Mouse (Mus musculus) lung, embryonic 14.5 days (tissue): Measurements from ENCODE around the gene Dnm2. TPM values are rescaled to one million over a fixed set of nuclear protein-coding genes. Genes with fewer than 3 reads are reported as not detected.

Experiments used
- ATAC-seq: fragments of 200-750 bp; cut with Nextera tagmentation; 2 replicates; pipeline ENCODE4 v1.8.0; 2017; ENCODE audit warnings: mild to moderate bottlenecking, moderate TSS enrichment, moderate library complexity; ENCODE audit not compliant: insufficient read depth
- DNase-seq: peaks from one replicate; pipeline ENCODE4 v3.0.0-alpha.2; 2015
- H3K27ac ChIP-seq: fragments of 300-500 bp; sonication (generic); 2 replicates; pipeline ENCODE4 v1.5.1; 2014; ENCODE audit warnings: low read depth, mild to moderate bottlenecking, moderate library complexity
- H3K27me3 ChIP-seq: fragments of 300-500 bp; sonication (generic); 2 replicates; pipeline ENCODE4 v1.6.1; 2014; ENCODE audit warnings: low read length, control low read depth; ENCODE audit not compliant: insufficient read depth
- H3K36me3 ChIP-seq: fragments of 300-500 bp; sonication (generic); 2 replicates; pipeline ENCODE4 v1.6.1; 2014; ENCODE audit warnings: control low read depth; ENCODE audit not compliant: insufficient read depth
- H3K4me1 ChIP-seq: fragments of 300-500 bp; sonication (generic); 2 replicates; pipeline ENCODE4 v1.6.1; 2014; ENCODE audit warnings: antibody characterized with exemption, control low read depth; ENCODE audit not compliant: insufficient read depth
- H3K4me2 ChIP-seq: fragments of 300-500 bp; sonication (generic); 2 replicates; pipeline ENCODE4 v1.6.1; 2014; ENCODE audit warnings: mild to moderate bottlenecking
- H3K4me3 ChIP-seq: fragments of 300-500 bp; sonication (generic); 2 replicates; pipeline ENCODE4 v1.5.1; 2014; ENCODE audit warnings: low read depth, low read length
- H3K9ac ChIP-seq: fragments of 300-500 bp; sonication (generic); 2 replicates; pipeline ENCODE4 v1.6.1; 2014
- H3K9me3 ChIP-seq: fragments of 300-500 bp; sonication (generic); 2 replicates; pipeline ENCODE4 v1.6.1; 2016; ENCODE audit warnings: low read depth, low read length, control low read depth
- CTCF ChIP-seq: IDR thresholded peaks from 2 replicates; pipeline ENCODE4 v1.5.1; 2016; ENCODE audit warnings: antibody characterized with exemption, low read depth
- WGBS: fragments of 180-500 bp; shearing (Covaris S2); extraction: QIAGEN DNeasy Blood & Tissue Kit; methylation state at CpG from one replicate; pipeline ENCODE4 v1.1.7; 2014; 5-methylcytosine and 5-hydroxymethylcytosine counted together
- microRNA-seq: library from miRNA; unstranded; fragments of <30 nt; microRNA quantifications from one replicate; pipeline ENCODE4, GENCODE M21; 2016; ENCODE audit warnings: borderline number of aligned reads
- polyA plus RNA-seq: library from polyadenylated mRNA; unstranded; fragments of >200 nt; fragmentation: Nextera tagmentation; extraction: Ambion mirVana; gene quantifications from 2 replicates; pipeline ENCODE4 v1.2.1, GENCODE M21; 2014

Dnm2 gene
- polyA plus RNA-seq, 1 experiment from 2014 or later: 71.8 TPM

GRCm38 (mm10) chr9:21546789-21547074 is 122.0 kb downstream of the Dnm2 start, which contains the start of gene Carm1:
Carm1 (plus strand) TSS chr9:21546894.
- Histone ChIP-seq H3K36me3 (peaks cover 17% of the 10 kb centered on the region), H3K27me3 (no peaks in the 10 kb centered on the region), H3K27ac (peak within 1 kb of the TSS; percentile 99), H3K4me1 (0 out of 2 replicates have a peak, but pooled peaks cover 4% of the 10 kb centered on the region), H3K9ac (peak within 1 kb of the TSS; percentile 96), H3K4me3 (peak within 1 kb of the TSS; percentile 77), H3K9me3 (no peaks in the 10 kb centered on the region), H3K4me2 (peak within 1 kb of the TSS; percentile 76)
- WGBS: under 1% methylated on average over 36 of the region's 52 CpGs
- ATAC-seq (no peak), DNase-seq (no peak)
- TF ChIP-seq CTCF: no peak

GRCm38 (mm10) chr9:21547075-21547941 is 122.6 kb downstream of the Dnm2 start:
- no peaks in the 10 kb centered on the region for H3K27me3 ChIP-seq
- 0 out of 2 replicates have a peak, but pooled peaks cover 4% of the 10 kb centered on the region for H3K4me1 ChIP-seq
- under 1% methylated on average over 58 of the region's 66 CpGs for WGBS
- H3K4me3 ChIP-seq: peak overlapping the region; percentile 77
- no peak for TF ChIP-seq CTCF
- H3K4me2 ChIP-seq: peak overlapping the region; percentile 76
- H3K9me3 ChIP-seq: no peaks in the 10 kb centered on the region
- H3K36me3 ChIP-seq: peaks cover 17% of the 10 kb centered on the region
- peak overlapping the region; percentile 96 for H3K9ac ChIP-seq
- H3K27ac ChIP-seq: peak overlapping the region; percentile 99
- ATAC-seq: peak; percentile 22
- peak; percentile 71 for DNase-seq

GRCm38 (mm10) chr9:21551049-21551448 is 126.3 kb downstream of the Dnm2 start:
- TF ChIP-seq CTCF: no peak
- Histone ChIP-seq H3K27me3 (no peaks in the 10 kb centered on the region), H3K4me2 (no peak overlapping the region), H3K9ac (no peak overlapping the region), H3K4me3 (no peak overlapping the region), H3K36me3 (peaks cover 32% of the 10 kb centered on the region), H3K27ac (no peak overlapping the region), H3K9me3 (no peaks in the 10 kb centered on the region), H3K4me1 (0 out of 2 replicates have a peak, but pooled peaks cover 4% of the 10 kb centered on the region)
- ATAC-seq (no peak), DNase-seq (no peak)
- 87% methylated on average over 2 of the region's 2 CpGs for WGBS

GRCm38 (mm10) chr9:21553607-21554273 is 129.0 kb downstream of the Dnm2 start:
- no peak overlapping the region for H3K9ac ChIP-seq
- no peaks in the 10 kb centered on the region for H3K27me3 ChIP-seq
- 76% methylated on average over 6 of the region's 6 CpGs for WGBS
- no peaks in the 10 kb centered on the region for H3K9me3 ChIP-seq
- ATAC-seq: no peak
- no peak overlapping the region for H3K4me3 ChIP-seq
- H3K4me1 ChIP-seq: no peaks in the 10 kb centered on the region
- no peak overlapping the region for H3K4me2 ChIP-seq
- no peak for TF ChIP-seq CTCF
- DNase-seq: no peak
- H3K36me3 ChIP-seq: peaks cover 46% of the 10 kb centered on the region
- H3K27ac ChIP-seq: no peak overlapping the region

- no peak overlapping the region for H3K9ac ChIP-seq
- H3K9me3 ChIP-seq: no peaks in the 10 kb centered on the region
- H3K4me2 ChIP-seq: no peak overlapping the region
- ATAC-seq: no peak
- H3K27me3 ChIP-seq: no peaks in the 10 kb centered on the region
- no peak for DNase-seq
- peaks cover 46% of the 10 kb centered on the region for H3K36me3 ChIP-seq
- TF ChIP-seq CTCF: 0 out of 2 replicates have a peak, but pooled peaks have one; percentile 3
- 82% methylated on average over 6 of the region's 6 CpGs for WGBS
- no peak overlapping the region for H3K4me3 ChIP-seq
- H3K4me1 ChIP-seq: no peaks in the 10 kb centered on the region
- H3K27ac ChIP-seq: no peak overlapping the region
Observed at GRCm38 (mm10) chr9:21555198-21555742, 130.6 kb downstream of the Dnm2 start.

- ATAC-seq: no peak
- Histone ChIP-seq H3K4me1 (no peaks in the 10 kb centered on the region), H3K27me3 (no peaks in the 10 kb centered on the region), H3K9ac (no peak overlapping the region), H3K4me3 (no peak overlapping the region), H3K9me3 (no peaks in the 10 kb centered on the region), H3K4me2 (no peak overlapping the region), H3K27ac (no peak overlapping the region), H3K36me3 (peaks cover 40% of the 10 kb centered on the region)
- WGBS: 90% methylated on average over 2 of the region's 2 CpGs
- DNase-seq: no peak
- TF ChIP-seq CTCF: no peak
Observed at GRCm38 (mm10) chr9:21556996-21557395, 132.3 kb downstream of the Dnm2 start.

Small RNA genes within 50 kb of the gene (microRNA-seq; reads per million reads assigned to microRNA genes)
- 3.6 reads per million, percentile 11 among the genes with 10 or more reads in this experiment for gene Mir199a-1

Other genes starting within 250 kb of the Dnm2 start
- 42.8 and 44.6 TPM in 2 replicates for gene Keap1, start 185.5 kb upstream of the Dnm2 start, polyA plus RNA-seq
- not detected in 2 replicates for gene S1pr5, start 176.5 kb upstream of the Dnm2 start, polyA plus RNA-seq
- 33.7 and 34.7 TPM in 2 replicates for gene Atg4d, start 159.6 kb upstream of the Dnm2 start, polyA plus RNA-seq
- gene Kri1, start 136.9 kb upstream of the Dnm2 start, polyA plus RNA-seq: 12.2 and 14.3 TPM in 2 replicates
- 45.3 and 48.1 TPM in 2 replicates for gene Cdkn2d, start 133.5 kb upstream of the Dnm2 start, polyA plus RNA-seq
- gene Ap1m2, start 112.6 kb upstream of the Dnm2 start, polyA plus RNA-seq: 45.7 and 45.8 TPM in 2 replicates
- 122 TPM in 2 replicates for gene Slc44a2, start 104.2 kb upstream of the Dnm2 start, polyA plus RNA-seq
- gene Ilf3, start 57.0 kb upstream of the Dnm2 start, polyA plus RNA-seq: 217 and 223 TPM in 2 replicates
- gene Qtrt1, start 13.1 kb upstream of the Dnm2 start, polyA plus RNA-seq: 49.0 and 55.1 TPM in 2 replicates
- gene Tmed1, start 85.3 kb downstream of the Dnm2 start, polyA plus RNA-seq: 106 and 108 TPM in 2 replicates
- 3.0 and 3.8 TPM in 2 replicates for gene AB124611, start 101.3 kb downstream of the Dnm2 start, polyA plus RNA-seq
- 69.4 and 76.5 TPM in 2 replicates for gene Carm1, start 122.0 kb downstream of the Dnm2 start, polyA plus RNA-seq
- gene Timm29, start 167.8 kb downstream of the Dnm2 start, polyA plus RNA-seq: 35.6 and 36.3 TPM in 2 replicates
- gene Yipf2, start 167.9 kb downstream of the Dnm2 start, polyA plus RNA-seq: 17.0 and 17.9 TPM in 2 replicates
- gene Smarca4, start 191.3 kb downstream of the Dnm2 start, polyA plus RNA-seq: 106 and 114 TPM in 2 replicates